ENCODE assay signal across 25 mouse cellular contexts in genomic region chr9:68935611-68936010, GRCm38 (mm10).
A peak's percentile ranks its signal among the peaks of the same experiment; 100 is the strongest.
DNase-seq lines count a peak whose midpoint lies in the region; ATAC-seq and TF ChIP-seq lines count a peak whose summit lies in the region.
"Had no signal": no experiment of that assay in that cellular context is flagged by ENCODE, and none has a peak within 500 bp of the region (broad histone marks: within the 10 kb centered on the region; RNA-seq: fewer than 3 reads in every experiment).

No protein-coding gene starts in this region.

- no peak for TF ChIP-seq CTCF in heart, adult 2 months (IDR thresholded peaks at IDR 0.05)

- no peak for TF ChIP-seq POLR2A in heart, adult 2 months (IDR thresholded peaks at IDR 0.05; ENCODE audit: insufficient read depth, low read depth, low read length)

- peak; percentile 77; the same call in 1 of the 2 replicates for TF ChIP-seq EP300 in heart, adult 2 months (IDR thresholded peaks at IDR 0.05; ENCODE audit: insufficient read depth, low read depth, low read length)

- DNase-seq in embryo, embryonic 10 days (ENCODE audit: low spot score) = peak; percentile 31
- no peak for DNase-seq in embryo, embryonic 9.5 days (ENCODE audit: extremely low spot score)
- peak in 1 of 2 experiments; percentile 22 for DNase-seq in heart, adult 2 months
- no peak for DNase-seq in heart, postnatal 25 days (ENCODE audit: low spot score)
- DNase-seq in neural tube, embryonic 11.5 days (ENCODE audit: low spot score) = peak; percentile 35
- DNase-seq in neural tube, embryonic 10.5 days (ENCODE audit: extremely low spot score, low spot score) = no peak
- peak; percentile 65 for DNase-seq in mesoderm, embryonic 11.5 days (ENCODE audit: low read depth, low spot score)
- no peak for DNase-seq in layer of hippocampus, adult 9-11 months
- DNase-seq: adrenal gland, adult 8-10 months; adrenal gland, postnatal 25 days; cerebellum, adult 11-12 months; cerebellum, adult 8-10 months; cerebellum, postnatal 10 days; cerebellum, postnatal 36 days; forebrain, postnatal 0 days; gastrocnemius, adult 2 months; gastrocnemius, postnatal 14 days; heart, postnatal 4 days; kidney, adult 18-20 months had no signal

- no peak overlapping the region for H3K4me2 ChIP-seq in neural tube, embryonic 11.5 days (ENCODE audit: low read depth)
- H3K4me2 ChIP-seq: heart, embryonic 13.5 days; hindbrain, embryonic 12.5 days; hindbrain, embryonic 15.5 days; intestine, embryonic 15.5 days had no signal

- H3K27me3 ChIP-seq in heart, adult 2 months (ENCODE audit: control insufficient read depth, insufficient read depth, low read length) = no peaks in the 10 kb centered on the region
- H3K27me3 ChIP-seq in neural tube, embryonic 11.5 days (ENCODE audit: control insufficient read depth, insufficient read depth, low read length) = no peaks in the 10 kb centered on the region
- H3K27me3 ChIP-seq: heart, embryonic 13.5 days; hindbrain, embryonic 12.5 days; hindbrain, embryonic 15.5 days; intestine, embryonic 15.5 days had no signal

- no peak overlapping the region for H3K4me3 ChIP-seq in heart, adult 2 months
- H3K4me3 ChIP-seq in neural tube, embryonic 11.5 days (ENCODE audit: low read depth, low read length) = no peak overlapping the region
- H3K4me3 ChIP-seq: gastrocnemius, adult 2 months; heart, embryonic 13.5 days; hindbrain, embryonic 12.5 days; hindbrain, embryonic 15.5 days; intestine, embryonic 15.5 days had no signal

- H3K36me3 ChIP-seq in heart, adult 2 months (ENCODE audit: control insufficient read depth, insufficient read depth, low read length) = no peaks in the 10 kb centered on the region; the same call in none of the 2 replicates
- H3K36me3 ChIP-seq in neural tube, embryonic 11.5 days (ENCODE audit: control insufficient read depth, insufficient read depth, low read length) = no peaks in the 10 kb centered on the region
- H3K36me3 ChIP-seq: heart, embryonic 13.5 days; hindbrain, embryonic 12.5 days; hindbrain, embryonic 15.5 days; intestine, embryonic 15.5 days had no signal

- H3K79me2 ChIP-seq in heart, adult 2 months (replicated peaks; ENCODE audit: control insufficient read depth, insufficient read depth, low read length) = no peaks in the 10 kb centered on the region

- no peak; the same call in 1 of the 2 replicates for ATAC-seq in neural tube, embryonic 11.5 days (ENCODE audit: insufficient read depth, low FRiP score, low TSS enrichment)
- ATAC-seq: activated CD4-positive, CD25-positive, alpha-beta regulatory T cell, adult 4 months; forebrain, embryonic 14.5 days; forebrain, postnatal 0 days; intestine, embryonic 15.5 days had no signal

- no peaks in the 10 kb centered on the region for H3K9me3 ChIP-seq in neural tube, embryonic 11.5 days (ENCODE audit: control insufficient read depth, low read length)
- H3K9me3 ChIP-seq: hindbrain, embryonic 12.5 days; hindbrain, embryonic 15.5 days; intestine, embryonic 15.5 days had no signal

- WGBS in heart, adult 2 months = 83% methylated on average over 11 of the region's 11 CpGs
- 49% methylated on average over 11 of the region's 11 CpGs for WGBS in neural tube, embryonic 11.5 days

- peaks cover 11% of the 10 kb centered on the region for H3K4me1 ChIP-seq in heart, adult 2 months (ENCODE audit: control insufficient read depth, insufficient read depth, low read length)
- no peaks in the 10 kb centered on the region for H3K4me1 ChIP-seq in neural tube, embryonic 11.5 days (ENCODE audit: control insufficient read depth, insufficient read depth, low read length)
- H3K4me1 ChIP-seq: heart, embryonic 13.5 days; hindbrain, embryonic 12.5 days; intestine, embryonic 15.5 days had no signal

- no peak overlapping the region for H3K9ac ChIP-seq in heart, adult 2 months (ENCODE audit: low read depth, low read length)
- H3K9ac ChIP-seq in neural tube, embryonic 11.5 days (ENCODE audit: low read length) = no peak overlapping the region
- H3K9ac ChIP-seq: forebrain, postnatal 0 days; heart, embryonic 13.5 days; hindbrain, embryonic 12.5 days; hindbrain, embryonic 15.5 days; intestine, embryonic 15.5 days had no signal

- peak overlapping the region; percentile 10 for H3K27ac ChIP-seq in heart, adult 2 months
- no peak overlapping the region for H3K27ac ChIP-seq in neural tube, embryonic 11.5 days (ENCODE audit: low read depth, low read length)
- H3K27ac ChIP-seq: heart, embryonic 13.5 days; hindbrain, embryonic 12.5 days; hindbrain, embryonic 15.5 days; intestine, embryonic 15.5 days had no signal

- intact Hi-C loops in heart, adult 2 months (cut with DNase I) = no loop called here
- intact Hi-C loops in heart, postnatal 25 days (cut with DNase I) = no loop called here

Comparison
In these comparisons a context has a peak if more than half of its experiments do, and no peak if none do; other contexts are left out.
1. DNase-seq: peak in embryo, embryonic 10 days (single experiment), neural tube, embryonic 11.5 days (single experiment) and mesoderm, embryonic 11.5 days (single experiment); none in embryo, embryonic 9.5 days (single experiment), heart, postnatal 25 days (single experiment), neural tube, embryonic 10.5 days (single experiment) and layer of hippocampus, adult 9-11 months (single experiment).